Mouse (Mus musculus): Measurements from ENCODE around the gene Stxbp3. TPM values are rescaled to one million over a fixed set of nuclear protein-coding genes. Genes with fewer than 3 reads are reported as not detected.
"Not testable (repeated sequence)": the region's sequence is repeated elsewhere in the genome, so short reads cannot be mapped to it uniquely, and the experiment has no call there.

Gene Stxbp3
- polyA plus RNA-seq, 1 experiment from 2014 or later, result 19.3 TPM

DNA sequence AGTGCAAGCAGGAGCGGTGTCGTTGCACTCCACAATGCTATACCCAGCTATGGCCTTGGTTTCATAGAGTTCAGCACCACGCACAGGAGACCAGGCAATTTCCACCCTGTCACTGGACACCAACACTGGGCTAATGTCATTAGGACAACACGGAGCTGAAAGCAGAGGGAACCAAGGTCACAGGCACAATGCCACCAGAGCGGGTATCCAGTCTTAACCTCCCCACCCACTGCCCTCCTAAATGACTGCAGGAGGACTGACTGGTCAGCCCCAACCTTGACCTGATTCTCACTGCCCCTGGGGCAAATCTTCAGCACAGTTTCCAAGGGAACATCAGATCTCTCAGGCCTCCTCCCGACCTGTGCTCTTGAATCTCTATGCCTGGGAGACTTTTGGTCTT lies 30.3 kb upstream of the Stxbp3 start:
- Histone ChIP-seq H3K36me3 (replicated peaks; ENCODE audit: insufficient read depth, low read length) (no peaks in the 10 kb centered on the region), H3K27ac (ENCODE audit: low read depth) (no peak overlapping the region), H3K9ac (replicated peaks) (no peak overlapping the region), H3K4me3 (ENCODE audit: low read depth, low read length) (no peak overlapping the region), H3K27me3 (ENCODE audit: insufficient read depth, low read length) (no peaks in the 10 kb centered on the region), H3K4me1 (ENCODE audit: insufficient read depth) (no peaks in the 10 kb centered on the region), H3K9me3 (ENCODE audit: low read length) (0 out of 2 replicates have a peak, but pooled peaks cover 2% of the 10 kb centered on the region), H3K4me2 (ENCODE audit: low read depth, low read length) (no peak overlapping the region)
- no peak for TF ChIP-seq CTCF (IDR thresholded peaks at IDR 0.05; ENCODE audit: low read depth)
- TF ChIP-seq EP300 (IDR thresholded peaks at IDR 0.05; ENCODE audit: low read depth), result no peak
- WGBS (ENCODE audit: insufficient replicate concordance), result 67% methylated on average over 6 of the region's 6 CpGs
- ATAC-seq, result no peak
- no peak for DNase-seq

DNA sequence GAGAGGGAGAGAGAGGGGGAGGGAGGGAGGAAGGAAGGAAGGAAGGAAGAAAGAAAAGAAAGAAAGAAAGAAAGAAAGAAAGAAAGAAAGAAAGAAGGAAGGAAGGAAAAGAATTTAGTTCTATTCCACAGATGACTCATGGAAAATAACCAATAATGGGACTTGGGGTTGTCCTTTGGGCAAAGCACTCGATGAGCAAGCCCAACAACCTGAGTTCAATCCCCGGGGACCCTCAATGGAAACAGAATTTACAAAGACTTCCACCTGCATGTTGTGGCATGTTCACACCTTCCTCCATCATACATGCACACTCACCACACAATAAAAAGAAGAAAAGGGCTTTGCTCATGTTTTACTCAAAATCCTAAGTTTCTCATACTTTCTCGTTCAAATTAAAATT lies 27.1 kb upstream of the Stxbp3 start:
- ATAC-seq, result no peak
- Histone ChIP-seq H3K27ac (ENCODE audit: low read depth) (no peak overlapping the region), H3K27me3 (ENCODE audit: insufficient read depth, low read length) (no peaks in the 10 kb centered on the region), H3K4me2 (ENCODE audit: low read depth, low read length) (no peak overlapping the region), H3K9ac (replicated peaks) (no peak overlapping the region), H3K4me3 (ENCODE audit: low read depth, low read length) (no peak overlapping the region), H3K36me3 (replicated peaks; ENCODE audit: insufficient read depth, low read length) (no peaks in the 10 kb centered on the region), H3K9me3 (ENCODE audit: low read length) (no peaks in the 10 kb centered on the region), H3K4me1 (ENCODE audit: insufficient read depth) (no peaks in the 10 kb centered on the region)
- no peak for DNase-seq
- 74% methylated on average over 3 of the region's 3 CpGs for WGBS (ENCODE audit: insufficient replicate concordance)
- TF ChIP-seq CTCF (IDR thresholded peaks at IDR 0.05; ENCODE audit: low read depth) (no peak), EP300 (IDR thresholded peaks at IDR 0.05; ENCODE audit: low read depth) (no peak)

DNA sequence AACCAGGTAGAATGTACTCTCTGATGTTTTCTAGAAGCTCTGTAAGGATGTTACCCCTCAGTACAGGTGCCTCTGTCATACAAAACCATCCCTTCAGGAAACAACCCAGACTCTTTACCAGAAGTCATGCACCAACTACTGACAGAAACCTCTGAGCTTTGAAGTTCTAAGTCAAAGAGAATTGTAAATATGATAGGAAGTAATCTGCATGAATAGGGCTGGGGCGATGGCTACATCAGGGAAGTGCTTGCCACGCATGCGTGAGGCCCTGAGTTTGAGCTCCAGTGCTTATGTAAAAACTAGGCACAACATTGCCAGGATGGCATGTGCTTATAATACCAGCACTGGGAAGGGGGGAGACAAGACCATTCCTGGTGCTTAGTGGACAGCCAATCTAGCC lies 25.4 kb upstream of the Stxbp3 start:
- no peak for TF ChIP-seq CTCF (IDR thresholded peaks at IDR 0.05; ENCODE audit: low read depth)
- no peak for TF ChIP-seq EP300 (IDR thresholded peaks at IDR 0.05; ENCODE audit: low read depth)
- no peak overlapping the region for H3K27ac ChIP-seq (ENCODE audit: low read depth)
- no peak for DNase-seq
- no peaks in the 10 kb centered on the region for H3K36me3 ChIP-seq (replicated peaks; ENCODE audit: insufficient read depth, low read length)
- H3K4me2 ChIP-seq (ENCODE audit: low read depth, low read length), result no peak overlapping the region
- WGBS (ENCODE audit: insufficient replicate concordance), result 70% methylated on average over 3 of the region's 3 CpGs
- no peaks in the 10 kb centered on the region for H3K27me3 ChIP-seq (ENCODE audit: insufficient read depth, low read length)
- ATAC-seq, result no peak
- H3K9me3 ChIP-seq (ENCODE audit: low read length), result no peaks in the 10 kb centered on the region
- H3K4me1 ChIP-seq (ENCODE audit: insufficient read depth), result no peaks in the 10 kb centered on the region
- H3K9ac ChIP-seq (replicated peaks), result no peak overlapping the region
- no peak overlapping the region for H3K4me3 ChIP-seq (ENCODE audit: low read depth, low read length)

DNA sequence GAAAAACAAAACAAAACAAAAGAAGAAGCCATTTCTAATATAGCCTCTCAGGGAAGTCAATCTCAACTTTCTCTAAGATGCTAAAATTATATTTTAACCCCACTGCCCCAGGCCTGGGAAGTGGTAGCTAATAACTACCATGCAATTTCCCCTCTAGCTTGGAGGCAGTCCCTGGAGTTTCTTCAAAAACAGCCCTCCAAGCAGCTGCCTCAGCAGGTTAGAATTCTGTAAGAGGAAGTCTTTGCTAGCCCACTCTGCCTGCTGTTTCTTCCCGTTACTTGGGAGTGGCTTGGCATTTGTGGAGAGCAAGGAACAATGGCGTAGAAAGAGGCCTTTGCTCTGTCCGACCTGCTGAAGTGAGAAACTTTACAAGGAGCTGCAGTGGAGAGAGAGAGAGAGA lies 24.8 kb upstream of the Stxbp3 start:
- Histone ChIP-seq H3K4me1 (ENCODE audit: insufficient read depth) (no peaks in the 10 kb centered on the region), H3K4me2 (ENCODE audit: low read depth, low read length) (no peak overlapping the region), H3K9me3 (ENCODE audit: low read length) (no peaks in the 10 kb centered on the region), H3K27me3 (ENCODE audit: insufficient read depth, low read length) (no peaks in the 10 kb centered on the region), H3K27ac (ENCODE audit: low read depth) (no peak overlapping the region), H3K4me3 (ENCODE audit: low read depth, low read length) (no peak overlapping the region), H3K9ac (replicated peaks) (no peak overlapping the region), H3K36me3 (replicated peaks; ENCODE audit: insufficient read depth, low read length) (no peaks in the 10 kb centered on the region)
- no peak for DNase-seq
- WGBS (ENCODE audit: insufficient replicate concordance), result 32% methylated on average over 3 of the region's 3 CpGs
- TF ChIP-seq CTCF (IDR thresholded peaks at IDR 0.05; ENCODE audit: low read depth), result no peak
- TF ChIP-seq EP300 (IDR thresholded peaks at IDR 0.05; ENCODE audit: low read depth), result no peak
- no peak for ATAC-seq

DNA sequence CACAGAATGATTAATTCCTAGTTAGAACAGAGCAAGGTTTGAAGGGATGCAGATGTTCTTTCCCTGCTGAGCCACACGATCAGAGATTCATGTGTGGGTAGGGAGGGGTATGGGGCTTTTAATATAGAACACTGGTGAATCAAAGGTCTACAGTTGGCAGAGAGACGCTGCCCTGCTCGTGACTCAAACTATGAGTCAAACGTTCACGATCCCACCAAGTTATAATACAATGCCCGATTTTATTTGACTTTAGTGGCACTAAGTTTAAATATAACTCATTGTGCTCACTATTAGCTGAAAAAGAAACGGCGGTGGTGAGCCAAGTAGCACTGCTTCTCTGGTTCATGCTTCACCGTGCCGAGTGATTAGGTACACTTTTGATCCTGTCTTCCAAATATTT lies 22.8 kb upstream of the Stxbp3 start:
- Histone ChIP-seq H3K27ac (ENCODE audit: low read depth) (no peak overlapping the region), H3K4me3 (ENCODE audit: low read depth, low read length) (no peak overlapping the region), H3K4me2 (ENCODE audit: low read depth, low read length) (no peak overlapping the region), H3K9ac (replicated peaks) (no peak overlapping the region), H3K9me3 (ENCODE audit: low read length) (no peaks in the 10 kb centered on the region), H3K4me1 (ENCODE audit: insufficient read depth) (no peaks in the 10 kb centered on the region), H3K27me3 (ENCODE audit: insufficient read depth, low read length) (no peaks in the 10 kb centered on the region), H3K36me3 (replicated peaks; ENCODE audit: insufficient read depth, low read length) (no peaks in the 10 kb centered on the region)
- DNase-seq (no peak), ATAC-seq (no peak)
- 88% methylated on average over 10 of the region's 10 CpGs for WGBS (ENCODE audit: insufficient replicate concordance)
- TF ChIP-seq CTCF (IDR thresholded peaks at IDR 0.05; ENCODE audit: low read depth), result no peak
- no peak for TF ChIP-seq EP300 (IDR thresholded peaks at IDR 0.05; ENCODE audit: low read depth)

DNA sequence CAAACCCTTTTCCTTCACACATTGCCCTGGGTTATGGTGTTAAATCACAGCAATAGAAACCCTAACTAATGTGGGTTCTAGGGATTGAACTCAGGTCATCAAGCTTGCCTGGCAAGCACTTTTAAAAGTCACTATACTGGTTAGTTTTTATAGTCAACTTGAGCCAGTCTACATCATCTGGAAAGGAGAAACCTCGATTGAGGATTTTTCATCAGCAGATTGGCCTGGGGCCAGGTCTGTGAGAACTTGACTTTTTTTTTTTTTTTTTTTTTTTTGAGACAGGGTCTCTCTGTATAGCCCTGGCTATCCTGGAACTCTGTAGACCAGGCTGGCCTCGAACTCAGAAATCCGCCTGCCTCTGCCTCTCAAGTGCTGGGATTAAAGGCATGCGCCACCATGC lies 22.0 kb upstream of the Stxbp3 start:
- H3K36me3 ChIP-seq (replicated peaks; ENCODE audit: insufficient read depth, low read length); H3K4me2 ChIP-seq (ENCODE audit: low read depth, low read length); ATAC-seq; H3K9ac ChIP-seq (replicated peaks); H3K4me3 ChIP-seq (ENCODE audit: low read depth, low read length); H3K4me1 ChIP-seq (ENCODE audit: insufficient read depth); H3K27ac ChIP-seq (ENCODE audit: low read depth); H3K9me3 ChIP-seq (ENCODE audit: low read length); DNase-seq; H3K27me3 ChIP-seq (ENCODE audit: insufficient read depth, low read length): not testable (repeated sequence)
- 83% methylated on average over 4 of the region's 4 CpGs for WGBS (ENCODE audit: insufficient replicate concordance)

DNA sequence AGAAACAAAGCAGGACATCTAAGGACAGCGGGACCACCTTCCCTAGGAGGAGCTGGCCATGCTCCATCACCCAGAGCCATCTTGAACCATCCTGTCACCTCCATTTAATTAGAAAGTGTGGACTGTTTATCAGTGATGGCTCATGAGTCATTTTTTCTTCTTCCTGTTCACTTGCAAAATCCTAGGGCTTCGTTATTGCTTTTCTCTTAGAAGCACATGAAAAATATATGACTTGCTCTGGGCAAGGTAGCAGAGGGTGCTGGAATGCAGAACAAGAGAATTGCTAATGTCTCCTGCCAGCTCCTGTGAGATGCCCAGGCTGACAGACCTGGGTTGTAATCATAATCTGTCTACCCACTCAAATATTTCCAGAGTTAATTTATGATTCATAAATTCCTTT lies 20.5 kb upstream of the Stxbp3 start:
- no peak overlapping the region for H3K9ac ChIP-seq (replicated peaks)
- no peaks in the 10 kb centered on the region for H3K36me3 ChIP-seq (replicated peaks; ENCODE audit: insufficient read depth, low read length)
- H3K4me2 ChIP-seq (ENCODE audit: low read depth, low read length), result no peak overlapping the region
- H3K4me3 ChIP-seq (ENCODE audit: low read depth, low read length), result no peak overlapping the region
- H3K27ac ChIP-seq (ENCODE audit: low read depth), result no peak overlapping the region
- no peaks in the 10 kb centered on the region for H3K4me1 ChIP-seq (ENCODE audit: insufficient read depth)
- WGBS (ENCODE audit: insufficient replicate concordance), result 59% methylated on average over 2 of the region's 2 CpGs
- TF ChIP-seq CTCF (IDR thresholded peaks at IDR 0.05; ENCODE audit: low read depth) (no peak), EP300 (IDR thresholded peaks at IDR 0.05; ENCODE audit: low read depth) (no peak)
- DNase-seq (no peak), ATAC-seq (no peak)
- H3K9me3 ChIP-seq (ENCODE audit: low read length), result no peaks in the 10 kb centered on the region
- H3K27me3 ChIP-seq (ENCODE audit: insufficient read depth, low read length), result no peaks in the 10 kb centered on the region
